Mouse (Mus musculus): Measurements from ENCODE around the gene Camk2g.

DNA sequence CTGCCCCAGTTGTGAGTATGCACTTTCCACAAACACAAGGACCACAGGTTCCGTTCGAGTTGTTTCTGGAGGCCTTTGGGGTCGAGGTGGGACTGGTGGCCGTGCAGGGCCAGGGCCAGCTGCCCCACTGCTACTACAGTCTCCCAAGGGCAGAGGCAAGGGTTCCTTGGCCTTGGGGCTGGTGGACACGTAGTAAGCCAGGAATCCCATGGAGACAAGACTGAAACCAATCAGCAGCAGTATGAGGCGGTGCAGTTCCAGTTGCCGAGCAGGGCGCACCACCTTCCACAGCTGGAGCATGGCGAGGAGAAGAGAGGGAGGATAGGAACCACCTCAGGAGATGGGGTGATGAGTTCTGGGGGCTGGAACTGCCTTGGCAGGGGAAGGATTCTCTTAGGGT lies 64.0 kb downstream of the Camk2g start:
- TF ChIP-seq CTCF (IDR thresholded peaks at IDR 0.05; ENCODE audit: low read depth) (no peak), EP300 (IDR thresholded peaks at IDR 0.05; ENCODE audit: low read depth) (no peak)

Data from liver, embryonic 14.5 days (tissue).